Mouse (Mus musculus) megakaryocyte, embryonic 14.5 days (primary cell): ENCODE data around the gene Pde6h. TPM values are rescaled to one million over a fixed set of nuclear protein-coding genes. Genes with fewer than 3 reads are reported as not detected.

Experiments
- H3K27me3 ChIP-seq: replicated peaks from 2 replicates; pipeline ENCODE3; 2012; ENCODE audit warnings: inconsistent platforms
- H3K36me3 ChIP-seq: replicated peaks from 2 replicates; pipeline ENCODE3; 2012; ENCODE audit warnings: low read length, inconsistent platforms, mixed read lengths
- H3K4me1 ChIP-seq: 2 replicates; pipeline ENCODE4 v1.6.1; 2012; ENCODE audit warnings: inconsistent platforms
- H3K4me3 ChIP-seq: replicated peaks from 2 replicates; pipeline ENCODE3; 2012; ENCODE audit warnings: moderate library complexity, mild to moderate bottlenecking, inconsistent platforms
- H3K9me3 ChIP-seq: 2 replicates; pipeline ENCODE4 v1.6.1; 2012; ENCODE audit warnings: inconsistent platforms
- FLI1 ChIP-seq: IDR thresholded peaks from 2 replicates; pipeline ENCODE4 v1.6.1; 2012; ENCODE audit warnings: low read length, inconsistent platforms, mixed read lengths
- GATA1 ChIP-seq: IDR thresholded peaks from 3 replicates; pipeline ENCODE4 v1.6.1; 2012; ENCODE audit warnings: mixed read lengths, low read length, inconsistent platforms, borderline replicate concordance
- polyA plus RNA-seq: library from polyadenylated mRNA; stranded (reverse); fragments of >175 nt; gene quantifications from 2 replicates; pipeline ENCODE4 v1.2.3, GENCODE M21; 2012; ENCODE audit warnings: low replicate concordance; ENCODE audit not compliant: insufficient read depth

Pde6h gene
- polyA plus RNA-seq, 1 experiment = 0.06 TPM

DNA sequence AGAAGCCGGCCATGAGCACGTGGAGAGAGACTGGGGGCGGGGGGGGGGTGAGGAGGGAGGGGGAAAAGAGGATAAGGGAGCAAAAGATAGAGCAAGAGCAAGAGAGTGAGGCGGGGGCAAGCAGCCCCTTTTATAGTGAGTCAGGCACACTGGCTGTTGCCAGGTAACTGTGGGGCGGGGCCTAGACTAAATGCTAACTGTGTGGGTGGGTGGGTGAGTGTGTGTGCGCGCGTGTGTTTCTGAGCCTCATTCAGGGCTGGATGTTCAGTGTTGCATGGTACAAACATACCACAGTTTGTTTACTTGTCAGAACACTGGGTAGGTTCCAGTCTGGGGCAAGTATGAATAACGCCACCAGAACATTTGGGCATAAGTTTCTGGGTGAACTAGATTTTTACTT, 23.3 kb downstream of the Pde6h start:
- H3K4me1 ChIP-seq = peaks cover 35% of the 10 kb centered on the region
- TF ChIP-seq FLI1 (no peak), GATA1 (no peak)
- no peak overlapping the region for H3K4me3 ChIP-seq
- no peaks in the 10 kb centered on the region for H3K36me3 ChIP-seq
- no peaks in the 10 kb centered on the region for H3K9me3 ChIP-seq
- no peaks in the 10 kb centered on the region for H3K27me3 ChIP-seq

DNA sequence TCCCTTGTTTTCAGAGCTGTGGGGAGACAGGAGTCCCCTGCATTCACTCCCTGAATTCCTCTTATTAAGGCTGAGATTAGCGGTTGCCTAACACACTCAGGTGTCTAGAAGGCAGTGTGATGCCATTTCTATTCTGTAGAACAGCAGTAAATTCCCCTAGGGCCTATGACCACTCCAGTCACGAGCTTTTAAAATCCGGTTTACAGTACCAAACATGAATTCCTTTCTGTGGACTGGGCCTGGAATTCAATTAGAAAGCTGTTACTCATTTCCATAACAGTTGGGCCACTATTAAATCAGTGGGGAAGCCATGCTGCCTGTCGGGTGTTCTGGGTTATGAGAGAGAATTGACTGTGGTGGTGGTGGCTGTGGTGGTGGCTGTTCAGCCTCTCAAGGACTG, 24.1 kb downstream of the Pde6h start:
- no peaks in the 10 kb centered on the region for H3K36me3 ChIP-seq
- no peaks in the 10 kb centered on the region for H3K9me3 ChIP-seq
- TF ChIP-seq GATA1 (no peak), FLI1 (no peak)
- H3K4me1 ChIP-seq = peaks cover 37% of the 10 kb centered on the region
- H3K4me3 ChIP-seq = no peak overlapping the region
- no peaks in the 10 kb centered on the region for H3K27me3 ChIP-seq

GRCm38 (mm10) chr6:136950171-136950570, 26.5 kb downstream of the Pde6h start:
- H3K27me3 ChIP-seq = no peaks in the 10 kb centered on the region
- H3K4me3 ChIP-seq = no peak overlapping the region
- H3K36me3 ChIP-seq = no peaks in the 10 kb centered on the region
- no peak for TF ChIP-seq FLI1
- TF ChIP-seq GATA1 = no peak
- H3K9me3 ChIP-seq = no peaks in the 10 kb centered on the region
- H3K4me1 ChIP-seq = peaks cover 32% of the 10 kb centered on the region

GRCm38 (mm10) chr6:136952930-136953329, 29.3 kb downstream of the Pde6h start:
- Histone ChIP-seq H3K9me3 (no peaks in the 10 kb centered on the region), H3K27me3 (no peaks in the 10 kb centered on the region), H3K4me1 (peaks cover 32% of the 10 kb centered on the region), H3K4me3 (no peak overlapping the region), H3K36me3 (no peaks in the 10 kb centered on the region)
- no peak for TF ChIP-seq GATA1
- TF ChIP-seq FLI1 = no peak

DNA sequence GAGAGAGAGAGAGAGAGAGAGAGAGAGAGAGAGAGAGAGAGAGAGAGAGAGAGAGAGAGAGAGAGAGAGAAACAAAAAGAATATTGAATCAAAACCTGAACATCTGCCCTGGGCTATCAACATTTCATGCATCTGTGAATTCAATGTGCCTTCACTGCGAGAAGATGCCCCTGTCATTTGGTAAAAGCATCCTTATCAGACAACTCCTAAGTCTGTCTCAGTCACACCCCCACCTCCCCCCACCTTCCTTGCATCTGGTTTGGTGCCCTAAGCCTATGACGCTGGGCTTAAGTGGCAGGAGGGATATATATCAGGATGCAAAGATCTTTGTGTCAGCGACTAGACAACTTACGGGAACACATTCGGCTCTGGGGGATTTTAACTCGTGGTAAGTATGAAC, 30.6 kb downstream of the Pde6h start:
- Histone ChIP-seq H3K4me3 (no peak overlapping the region), H3K9me3 (no peaks in the 10 kb centered on the region), H3K27me3 (no peaks in the 10 kb centered on the region), H3K36me3 (no peaks in the 10 kb centered on the region), H3K4me1 (peaks cover 30% of the 10 kb centered on the region)
- no peak for TF ChIP-seq GATA1
- TF ChIP-seq FLI1 = no peak

- Histone ChIP-seq H3K4me1 (peaks cover 34% of the 10 kb centered on the region), H3K4me3 (no peak overlapping the region), H3K27me3 (no peaks in the 10 kb centered on the region), H3K36me3 (no peaks in the 10 kb centered on the region), H3K9me3 (no peaks in the 10 kb centered on the region)
- TF ChIP-seq GATA1 = no peak
These were observed 31.1 kb downstream of the Pde6h start for GRCm38 (mm10) chr6:136954715-136955114.

- Histone ChIP-seq H3K4me1 (peaks cover 36% of the 10 kb centered on the region), H3K9me3 (no peaks in the 10 kb centered on the region), H3K4me3 (no peak overlapping the region), H3K36me3 (no peaks in the 10 kb centered on the region), H3K27me3 (no peaks in the 10 kb centered on the region)
- TF ChIP-seq FLI1 (no peak), GATA1 (no peak)
These were observed 31.6 kb downstream of the Pde6h start for GRCm38 (mm10) chr6:136955240-136955639.

- Histone ChIP-seq H3K27me3 (no peaks in the 10 kb centered on the region), H3K4me1 (peaks cover 48% of the 10 kb centered on the region), H3K9me3 (no peaks in the 10 kb centered on the region), H3K36me3 (no peaks in the 10 kb centered on the region), H3K4me3 (no peak overlapping the region)
- TF ChIP-seq FLI1 = no peak
- TF ChIP-seq GATA1 = no peak
These were observed 33.4 kb downstream of the Pde6h start for GRCm38 (mm10) chr6:136957062-136957461.

GRCm38 (mm10) chr6:136959131-136959530, 35.5 kb downstream of the Pde6h start:
- Histone ChIP-seq H3K9me3 (no peaks in the 10 kb centered on the region), H3K4me1 (peaks cover 53% of the 10 kb centered on the region), H3K27me3 (no peaks in the 10 kb centered on the region), H3K36me3 (no peaks in the 10 kb centered on the region), H3K4me3 (peak overlapping the region; percentile 20)
- TF ChIP-seq FLI1 (no peak), GATA1 (no peak)

DNA sequence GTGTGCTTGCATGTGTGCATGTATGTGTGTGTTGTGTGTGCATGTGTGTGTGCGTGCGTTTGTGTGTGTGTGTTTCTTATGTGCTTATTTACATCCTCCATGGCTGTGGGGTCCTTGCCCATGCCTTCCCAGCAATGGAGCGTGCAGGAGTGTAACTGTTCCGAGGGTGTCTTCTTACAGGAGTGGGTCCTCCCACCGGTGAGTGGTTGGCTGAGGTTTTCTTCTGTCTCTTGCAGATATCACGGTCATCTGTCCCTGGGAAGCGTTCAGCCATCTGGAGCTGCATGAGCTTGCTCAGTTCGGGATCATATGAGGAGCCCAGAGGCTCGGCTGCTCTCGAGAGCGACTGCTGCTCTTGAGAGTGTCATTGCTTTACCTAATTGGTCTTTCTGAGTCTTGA, 39.3 kb downstream of the Pde6h start:
- Histone ChIP-seq H3K27me3 (no peaks in the 10 kb centered on the region), H3K36me3 (no peaks in the 10 kb centered on the region), H3K9me3 (no peaks in the 10 kb centered on the region), H3K4me1 (peaks cover 74% of the 10 kb centered on the region), H3K4me3 (no peak overlapping the region)
- TF ChIP-seq FLI1 (no peak), GATA1 (no peak)
